Mouse (Mus musculus): ENCODE measurements around the gene Tsfm. TPM values are rescaled to one million over a fixed set of nuclear protein-coding genes. Genes with fewer than 3 reads are reported as not detected.
"Not testable (repeated sequence)": the region's sequence is repeated elsewhere in the genome, so short reads cannot be mapped to it uniquely, and the experiment has no call there.

Tsfm gene
- polyA plus RNA-seq, 2 experiments: 26.7 to 40.7 TPM

DNA sequence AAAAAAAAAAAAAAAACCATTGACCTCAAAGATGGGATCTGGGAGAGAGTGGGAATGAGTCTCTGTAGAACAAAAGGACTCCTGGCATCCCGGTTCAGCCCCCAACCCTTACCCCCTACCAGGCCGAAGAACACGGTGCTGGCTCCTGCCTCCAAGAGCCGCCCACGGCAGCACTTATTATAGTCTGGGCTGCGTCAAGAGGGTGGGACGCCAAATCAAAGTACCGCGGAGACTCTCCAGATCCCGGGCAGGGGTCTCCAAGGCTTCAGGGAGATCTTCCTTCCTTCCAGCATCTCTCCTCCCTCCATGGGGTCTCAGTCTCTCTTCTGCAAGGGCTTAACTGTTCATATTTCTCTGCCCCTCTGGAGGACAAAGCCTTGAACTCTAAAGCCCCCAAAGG lies 46.9 kb upstream of the Tsfm start:
- H3K27me3 ChIP-seq (ENCODE audit: control insufficient read depth, insufficient read depth, low read length): peaks cover 38% of the 10 kb centered on the region
- H3K4me2 ChIP-seq (ENCODE audit: low read depth): no peak overlapping the region
- no peak overlapping the region for H3K27ac ChIP-seq
- WGBS (ENCODE audit: insufficient replicate concordance): 56% methylated on average over 10 of the region's 10 CpGs
- no peak for ATAC-seq (ENCODE audit: insufficient read depth)
- no peaks in the 10 kb centered on the region for H3K36me3 ChIP-seq (replicated peaks; ENCODE audit: control insufficient read depth, insufficient read depth, low read depth)
- no peak overlapping the region for H3K4me3 ChIP-seq (ENCODE audit: insufficient read depth in 1 of 2, low read depth in 2 of 2, low read length in 2 of 2)
- no peak overlapping the region for H3K9ac ChIP-seq (replicated peaks)
- no peaks in the 10 kb centered on the region for H3K9me3 ChIP-seq (ENCODE audit: control insufficient read depth, low read length)
- no peak for TF ChIP-seq CTCF (IDR thresholded peaks at IDR 0.05; ENCODE audit: low read depth)
- TF ChIP-seq EP300 (IDR thresholded peaks at IDR 0.05; ENCODE audit: low read depth): no peak
- peaks cover 2 to 7% of the 10 kb centered on the region in 2 experiments; a peak in 3 of 4 replicates for H3K4me1 ChIP-seq (replicated peaks; ENCODE audit: control insufficient read depth in 2 of 2, insufficient read depth in 2 of 2, low read length in 1 of 2)
- no peak for DNase-seq (ENCODE audit: low read depth in 3 of 3, low spot score in 3 of 3)

DNA sequence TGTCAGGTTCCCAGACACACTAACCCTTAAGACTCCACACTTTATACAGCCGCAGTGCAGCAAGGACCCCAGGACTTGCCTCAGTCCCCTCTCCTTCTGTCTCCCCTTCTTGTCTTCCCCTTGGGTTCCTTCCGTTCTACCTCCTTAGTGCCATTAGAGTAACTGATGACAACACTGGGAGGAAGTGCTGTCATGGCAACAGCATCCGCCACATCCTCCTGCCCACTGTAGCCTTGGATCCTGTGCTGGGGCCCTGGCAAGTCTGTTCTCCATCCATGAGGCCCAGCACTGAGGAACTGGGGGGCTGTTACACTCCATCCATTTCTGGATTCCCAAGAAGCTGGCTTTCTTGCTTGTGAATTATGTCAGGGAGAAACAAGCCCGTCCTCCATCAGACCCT lies 45.4 kb upstream of the Tsfm start:
- no peak overlapping the region for H3K9ac ChIP-seq (replicated peaks)
- no peak for ATAC-seq (ENCODE audit: insufficient read depth)
- peak overlapping the region; percentile 52; the same call in 1 of the 2 replicates for H3K4me2 ChIP-seq (ENCODE audit: low read depth)
- 20% methylated on average over 4 of the region's 4 CpGs for WGBS (ENCODE audit: insufficient replicate concordance)
- H3K27me3 ChIP-seq (ENCODE audit: control insufficient read depth, insufficient read depth, low read length): peaks cover 30% of the 10 kb centered on the region
- TF ChIP-seq CTCF (IDR thresholded peaks at IDR 0.05; ENCODE audit: low read depth) (no peak), EP300 (IDR thresholded peaks at IDR 0.05; ENCODE audit: low read depth) (no peak)
- H3K9me3 ChIP-seq (ENCODE audit: control insufficient read depth, low read length): no peaks in the 10 kb centered on the region
- H3K36me3 ChIP-seq (replicated peaks; ENCODE audit: control insufficient read depth, insufficient read depth, low read depth): no peaks in the 10 kb centered on the region
- DNase-seq (ENCODE audit: low read depth in 3 of 3, low spot score in 3 of 3): no peak
- 0 out of 4 replicates have a peak overlapping the region, but pooled peaks of 1 of the 2 experiments have one; percentile 32 for H3K4me3 ChIP-seq (ENCODE audit: insufficient read depth in 1 of 2, low read depth in 2 of 2, low read length in 2 of 2)
- H3K4me1 ChIP-seq (replicated peaks; ENCODE audit: control insufficient read depth in 2 of 2, insufficient read depth in 2 of 2, low read length in 1 of 2): peaks cover 0 to 10% of the 10 kb centered on the region in 2 experiments; a peak in 3 of 4 replicates
- no peak overlapping the region for H3K27ac ChIP-seq

DNA sequence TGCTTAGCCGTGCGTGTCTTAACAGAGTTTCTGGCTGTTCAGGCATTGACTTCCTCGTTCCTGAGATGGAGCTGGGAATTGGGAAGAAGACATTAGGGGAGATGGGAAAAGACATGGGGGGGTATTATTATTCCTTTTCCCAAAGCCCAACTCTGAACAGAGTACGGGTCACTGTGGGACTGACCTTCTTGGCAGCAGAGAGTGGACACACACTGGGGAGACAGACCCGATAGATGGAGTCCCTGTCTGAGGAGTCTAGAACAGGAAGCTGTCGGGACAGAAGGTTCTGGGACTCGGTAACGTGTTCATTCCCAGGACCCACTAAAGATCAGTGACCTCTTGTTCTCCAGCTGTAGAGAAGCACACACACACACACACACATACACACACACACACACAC lies 45.0 kb upstream of the Tsfm start:
- ATAC-seq (ENCODE audit: insufficient read depth) (no peak), DNase-seq (ENCODE audit: low read depth in 3 of 3, low spot score in 3 of 3) (no peak)
- 19% methylated on average over 8 of the region's 8 CpGs for WGBS (ENCODE audit: insufficient replicate concordance)
- no peaks in the 10 kb centered on the region for H3K9me3 ChIP-seq (ENCODE audit: control insufficient read depth, low read length)
- H3K27ac ChIP-seq: no peak overlapping the region
- H3K4me2 ChIP-seq (ENCODE audit: low read depth): peak overlapping the region; percentile 52
- no peaks in the 10 kb centered on the region for H3K36me3 ChIP-seq (replicated peaks; ENCODE audit: control insufficient read depth, insufficient read depth, low read depth)
- peaks cover 0 to 14% of the 10 kb centered on the region in 2 experiments; a peak in 3 of 4 replicates for H3K4me1 ChIP-seq (replicated peaks; ENCODE audit: control insufficient read depth in 2 of 2, insufficient read depth in 2 of 2, low read length in 1 of 2)
- H3K9ac ChIP-seq (replicated peaks): no peak overlapping the region
- peaks cover 25% of the 10 kb centered on the region for H3K27me3 ChIP-seq (ENCODE audit: control insufficient read depth, insufficient read depth, low read length)
- TF ChIP-seq CTCF (IDR thresholded peaks at IDR 0.05; ENCODE audit: low read depth) (no peak), EP300 (IDR thresholded peaks at IDR 0.05; ENCODE audit: low read depth) (no peak)
- peak overlapping the region; percentile 32 to 38 for H3K4me3 ChIP-seq (ENCODE audit: insufficient read depth in 1 of 2, low read depth in 2 of 2, low read length in 2 of 2)

DNA sequence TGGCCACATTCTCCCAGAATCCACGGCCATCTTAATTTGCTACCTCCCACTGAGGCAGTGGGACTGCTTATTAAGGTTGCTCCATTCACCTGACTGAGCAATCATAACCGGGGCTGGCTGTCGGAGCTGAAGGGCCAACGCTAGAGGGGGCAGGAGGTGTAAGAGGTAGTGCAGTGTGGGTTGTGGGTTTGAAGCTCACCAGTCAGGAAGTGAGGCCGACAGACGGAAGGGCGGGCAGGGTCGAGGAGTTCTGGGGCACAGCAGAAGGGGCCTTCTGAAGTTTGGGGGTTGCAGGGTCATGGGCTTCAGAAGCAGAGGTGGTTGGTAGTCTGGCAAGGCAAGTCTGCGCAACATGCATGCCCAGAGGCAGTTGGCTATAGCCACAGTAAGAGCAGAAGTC lies 44.4 kb upstream of the Tsfm start, which contains the start of gene Agap2:
Agap2 (plus strand) TSS at position 205 of the 400 bp plus-strand sequence.
- peaks cover 20% of the 10 kb centered on the region for H3K27me3 ChIP-seq (ENCODE audit: control insufficient read depth, insufficient read depth, low read length)
- DNase-seq (ENCODE audit: low read depth in 3 of 3, low spot score in 3 of 3) (no peak), ATAC-seq (ENCODE audit: insufficient read depth) (no peak)
- TF ChIP-seq EP300 (IDR thresholded peaks at IDR 0.05; ENCODE audit: low read depth) (no peak), CTCF (IDR thresholded peaks at IDR 0.05; ENCODE audit: low read depth) (peak; percentile 71)
- H3K4me1 ChIP-seq (replicated peaks; ENCODE audit: control insufficient read depth in 2 of 2, insufficient read depth in 2 of 2, low read length in 1 of 2): peaks cover 0 to 14% of the 10 kb centered on the region in 2 experiments; a peak in 3 of 4 replicates
- H3K36me3 ChIP-seq (replicated peaks; ENCODE audit: control insufficient read depth, insufficient read depth, low read depth): no peaks in the 10 kb centered on the region
- peak within 1 kb of the TSS; percentile 32 to 38 for H3K4me3 ChIP-seq (ENCODE audit: insufficient read depth in 1 of 2, low read depth in 2 of 2, low read length in 2 of 2)
- no peak within 1 kb of the TSS for H3K27ac ChIP-seq
- H3K9me3 ChIP-seq (ENCODE audit: control insufficient read depth, low read length): no peaks in the 10 kb centered on the region
- H3K4me2 ChIP-seq (ENCODE audit: low read depth): peak within 1 kb of the TSS; percentile 52
- H3K9ac ChIP-seq (replicated peaks): no peak within 1 kb of the TSS
- 14% methylated on average over 9 of the region's 9 CpGs for WGBS (ENCODE audit: insufficient replicate concordance)

DNA sequence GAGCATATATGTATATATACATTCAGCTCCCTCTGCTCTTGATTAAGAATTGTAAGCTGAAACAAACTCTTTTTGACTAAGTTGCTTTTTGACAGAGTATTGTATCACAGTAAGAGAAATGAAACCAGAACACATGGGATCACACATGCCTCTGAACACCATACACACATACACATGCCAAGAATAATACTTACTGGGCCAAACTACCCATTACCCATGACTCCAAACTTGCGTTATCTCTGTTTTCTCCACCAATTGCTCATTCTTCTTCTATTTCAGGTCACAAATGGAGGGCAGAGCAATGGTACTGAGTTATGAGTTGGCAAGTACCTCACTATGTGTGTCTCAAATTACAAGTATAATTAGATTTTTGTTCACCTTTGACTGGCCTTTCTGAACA lies 43.3 kb upstream of the Tsfm start:
- no peak for DNase-seq (ENCODE audit: low read depth in 3 of 3, low spot score in 3 of 3)
- WGBS (ENCODE audit: insufficient replicate concordance): 78% methylated on average over 1 of the region's 1 CpGs
- no peak overlapping the region for H3K9ac ChIP-seq (replicated peaks)
- H3K9me3 ChIP-seq (ENCODE audit: control insufficient read depth, low read length): no peaks in the 10 kb centered on the region
- ATAC-seq (ENCODE audit: insufficient read depth): no peak
- no peak overlapping the region for H3K4me2 ChIP-seq (ENCODE audit: low read depth)
- H3K4me1 ChIP-seq (replicated peaks; ENCODE audit: control insufficient read depth in 2 of 2, insufficient read depth in 2 of 2, low read length in 1 of 2): peaks cover 0 to 21% of the 10 kb centered on the region in 2 experiments; a peak in 3 of 4 replicates
- H3K4me3 ChIP-seq (ENCODE audit: insufficient read depth in 1 of 2, low read depth in 2 of 2, low read length in 2 of 2): no peak overlapping the region
- H3K27me3 ChIP-seq (ENCODE audit: control insufficient read depth, insufficient read depth, low read length): peaks cover 9% of the 10 kb centered on the region
- H3K36me3 ChIP-seq (replicated peaks; ENCODE audit: control insufficient read depth, insufficient read depth, low read depth): no peaks in the 10 kb centered on the region
- TF ChIP-seq CTCF (IDR thresholded peaks at IDR 0.05; ENCODE audit: low read depth) (no peak), EP300 (IDR thresholded peaks at IDR 0.05; ENCODE audit: low read depth) (no peak)
- H3K27ac ChIP-seq: no peak overlapping the region

DNA sequence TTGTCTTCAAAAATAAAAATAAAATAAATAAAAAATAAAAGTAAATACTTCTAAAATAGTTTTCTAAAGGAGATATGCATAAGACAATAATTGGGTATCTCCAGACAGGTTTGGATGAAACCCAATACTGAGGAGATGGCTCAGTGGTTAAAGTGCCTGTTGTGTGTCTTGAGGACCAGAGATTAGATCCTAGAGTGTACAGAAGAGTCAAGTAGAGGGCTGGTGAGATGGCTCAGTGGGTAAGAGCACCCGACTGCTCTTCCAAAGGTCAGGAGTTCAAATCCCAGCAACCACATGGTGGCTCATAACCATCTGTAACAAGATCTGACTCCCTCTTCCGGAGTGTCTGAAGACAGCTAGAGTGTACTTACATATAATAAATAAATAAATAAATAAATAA lies 42.3 kb upstream of the Tsfm start:
- H3K9ac ChIP-seq (replicated peaks); H3K4me2 ChIP-seq (ENCODE audit: low read depth); H3K9me3 ChIP-seq (ENCODE audit: control insufficient read depth, low read length); DNase-seq (ENCODE audit: low read depth in 3 of 3, low spot score in 3 of 3); H3K27me3 ChIP-seq (ENCODE audit: control insufficient read depth, insufficient read depth, low read length); H3K27ac ChIP-seq; H3K4me3 ChIP-seq (ENCODE audit: insufficient read depth in 1 of 2, low read depth in 2 of 2, low read length in 2 of 2); H3K36me3 ChIP-seq (replicated peaks; ENCODE audit: control insufficient read depth, insufficient read depth, low read depth); ATAC-seq (ENCODE audit: insufficient read depth): not testable (repeated sequence)
- 54% methylated on average over 2 of the region's 2 CpGs for WGBS (ENCODE audit: insufficient replicate concordance)
- peaks cover 0 to 28% of the 10 kb centered on the region in 2 experiments; a peak in 3 of 4 replicates for H3K4me1 ChIP-seq (replicated peaks; ENCODE audit: control insufficient read depth in 2 of 2, insufficient read depth in 2 of 2, low read length in 1 of 2)
